Mouse (Mus musculus): ENCODE data around the gene Epn2. TPM values are rescaled to one million over a fixed set of nuclear protein-coding genes. Genes with fewer than 3 reads are reported as not detected.

The Epn2 gene
- 22.5 and 23.4 TPM in 2 replicates for polyA plus RNA-seq (2016; fragmentation: Nextera tagmentation; extraction: Ambion mirVana)

GRCm38 (mm10) chr11:61578983-61579877 is at the start of gene Epn2:
Epn2 (minus strand) TSS chr11:61579687.
- H3K4me3 ChIP-seq, result peak within 1 kb of the TSS; percentile 95
- peaks cover 17% of the 10 kb centered on the region for H3K36me3 ChIP-seq (replicated peaks)
- peak; percentile 85 for DNase-seq (ENCODE audit: extremely low spot score, low spot score)
- WGBS, result under 1% methylated on average over 93 of the region's 93 CpGs
- no peaks in the 10 kb centered on the region for H3K27me3 ChIP-seq (ENCODE audit: poor library complexity, severe bottlenecking)
- peaks cover 24% of the 10 kb centered on the region for H3K4me1 ChIP-seq
- H3K27ac ChIP-seq, result peak within 1 kb of the TSS; percentile 94
- peaks cover 3% of the 10 kb centered on the region; the same call in 1 of the 2 replicates for H3K9me3 ChIP-seq

GRCm38 (mm10) chr11:61626509-61626908 is 47.0 kb upstream of the Epn2 start:
- Histone ChIP-seq H3K36me3 (replicated peaks) (no peaks in the 10 kb centered on the region), H3K4me1 (no peaks in the 10 kb centered on the region), H3K9me3 (no peaks in the 10 kb centered on the region), H3K4me3 (no peak overlapping the region), H3K27ac (no peak overlapping the region), H3K27me3 (ENCODE audit: poor library complexity, severe bottlenecking) (no peaks in the 10 kb centered on the region)
- 86% methylated on average over 1 of the region's 1 CpGs for WGBS
- no peak for DNase-seq (ENCODE audit: extremely low spot score, low spot score)

GRCm38 (mm10) chr11:61625136-61625535 is 45.6 kb upstream of the Epn2 start:
- Histone ChIP-seq H3K27me3 (ENCODE audit: poor library complexity, severe bottlenecking) (peaks cover 5% of the 10 kb centered on the region; the same call in 1 of the 2 replicates), H3K4me3 (no peak overlapping the region), H3K36me3 (replicated peaks) (no peaks in the 10 kb centered on the region), H3K4me1 (peaks cover 7% of the 10 kb centered on the region), H3K27ac (no peak overlapping the region), H3K9me3 (no peaks in the 10 kb centered on the region)
- DNase-seq (ENCODE audit: extremely low spot score, low spot score), result no peak
- WGBS, result 89% methylated on average over 7 of the region's 7 CpGs

- Histone ChIP-seq H3K27me3 (ENCODE audit: poor library complexity, severe bottlenecking) (peaks cover 30% of the 10 kb centered on the region), H3K36me3 (replicated peaks) (no peaks in the 10 kb centered on the region), H3K4me1 (peaks cover 35% of the 10 kb centered on the region), H3K27ac (peak overlapping the region; percentile 84; the same call in 1 of the 2 replicates), H3K4me3 (peak overlapping the region; percentile 58), H3K9me3 (no peaks in the 10 kb centered on the region)
- 69% methylated on average over 8 of the region's 8 CpGs for WGBS
- DNase-seq (ENCODE audit: extremely low spot score, low spot score), result no peak
Measured at GRCm38 (mm10) chr11:61620762-61621161, 41.3 kb upstream of the Epn2 start.

- Histone ChIP-seq H3K4me3 (peak overlapping the region; percentile 58), H3K9me3 (no peaks in the 10 kb centered on the region), H3K4me1 (peaks cover 40% of the 10 kb centered on the region), H3K27ac (peak overlapping the region; percentile 84), H3K36me3 (replicated peaks) (no peaks in the 10 kb centered on the region), H3K27me3 (ENCODE audit: poor library complexity, severe bottlenecking) (peaks cover 35% of the 10 kb centered on the region)
- WGBS, result 1% methylated on average over 17 of the region's 17 CpGs
- DNase-seq (ENCODE audit: extremely low spot score, low spot score), result peak; percentile 77
Measured at GRCm38 (mm10) chr11:61620254-61620670, 40.8 kb upstream of the Epn2 start.

GRCm38 (mm10) chr11:61619791-61620241 is 40.3 kb upstream of the Epn2 start:
- WGBS, result under 1% methylated on average over 17 of the region's 17 CpGs
- peak; percentile 55 for DNase-seq (ENCODE audit: extremely low spot score, low spot score)
- no peaks in the 10 kb centered on the region for H3K9me3 ChIP-seq
- H3K36me3 ChIP-seq (replicated peaks), result no peaks in the 10 kb centered on the region
- H3K27me3 ChIP-seq (ENCODE audit: poor library complexity, severe bottlenecking), result peaks cover 40% of the 10 kb centered on the region
- H3K27ac ChIP-seq, result peak overlapping the region; percentile 84
- peak overlapping the region; percentile 58 for H3K4me3 ChIP-seq
- H3K4me1 ChIP-seq, result peaks cover 41% of the 10 kb centered on the region

GRCm38 (mm10) chr11:61619356-61619755 is 39.9 kb upstream of the Epn2 start:
- H3K36me3 ChIP-seq (replicated peaks), result no peaks in the 10 kb centered on the region
- peaks cover 41% of the 10 kb centered on the region for H3K4me1 ChIP-seq
- WGBS, result 18% methylated on average over 6 of the region's 6 CpGs
- peak overlapping the region; percentile 58 for H3K4me3 ChIP-seq
- peak overlapping the region; percentile 84 for H3K27ac ChIP-seq
- H3K27me3 ChIP-seq (ENCODE audit: poor library complexity, severe bottlenecking), result peaks cover 40% of the 10 kb centered on the region
- no peaks in the 10 kb centered on the region for H3K9me3 ChIP-seq
- no peak for DNase-seq (ENCODE audit: extremely low spot score, low spot score)

- DNase-seq (ENCODE audit: extremely low spot score, low spot score), result no peak
- Histone ChIP-seq H3K27me3 (ENCODE audit: poor library complexity, severe bottlenecking) (peaks cover 40% of the 10 kb centered on the region), H3K27ac (no peak overlapping the region), H3K4me3 (no peak overlapping the region), H3K36me3 (replicated peaks) (no peaks in the 10 kb centered on the region), H3K9me3 (no peaks in the 10 kb centered on the region), H3K4me1 (peaks cover 41% of the 10 kb centered on the region)
- WGBS, result 89% methylated on average over 8 of the region's 8 CpGs
Measured at GRCm38 (mm10) chr11:61618571-61618970, 39.1 kb upstream of the Epn2 start.

GRCm38 (mm10) chr11:61618131-61618530 is 38.6 kb upstream of the Epn2 start:
- Histone ChIP-seq H3K27ac (no peak overlapping the region), H3K4me1 (peaks cover 41% of the 10 kb centered on the region), H3K36me3 (replicated peaks) (no peaks in the 10 kb centered on the region), H3K9me3 (no peaks in the 10 kb centered on the region), H3K4me3 (no peak overlapping the region), H3K27me3 (ENCODE audit: poor library complexity, severe bottlenecking) (peaks cover 40% of the 10 kb centered on the region)
- 94% methylated on average over 8 of the region's 8 CpGs for WGBS
- no peak for DNase-seq (ENCODE audit: extremely low spot score, low spot score)

- peaks cover 40% of the 10 kb centered on the region for H3K27me3 ChIP-seq (ENCODE audit: poor library complexity, severe bottlenecking)
- H3K4me3 ChIP-seq, result no peak overlapping the region
- H3K9me3 ChIP-seq, result no peaks in the 10 kb centered on the region
- H3K4me1 ChIP-seq, result peaks cover 41% of the 10 kb centered on the region
- 75% methylated on average over 7 of the region's 7 CpGs for WGBS
- no peaks in the 10 kb centered on the region for H3K36me3 ChIP-seq (replicated peaks)
- H3K27ac ChIP-seq, result no peak overlapping the region
- no peak for DNase-seq (ENCODE audit: extremely low spot score, low spot score)
Measured at GRCm38 (mm10) chr11:61617293-61617975, 37.9 kb upstream of the Epn2 start.

GRCm38 (mm10) chr11:61616523-61617292 is 37.2 kb upstream of the Epn2 start:
- Histone ChIP-seq H3K27me3 (ENCODE audit: poor library complexity, severe bottlenecking) (peaks cover 40% of the 10 kb centered on the region), H3K27ac (peak overlapping the region; percentile 40; the same call in 1 of the 2 replicates), H3K36me3 (replicated peaks) (no peaks in the 10 kb centered on the region), H3K4me1 (peaks cover 41% of the 10 kb centered on the region), H3K9me3 (no peaks in the 10 kb centered on the region), H3K4me3 (no peak overlapping the region; the same call in 1 of the 2 replicates)
- DNase-seq (ENCODE audit: extremely low spot score, low spot score), result no peak
- 62% methylated on average over 9 of the region's 9 CpGs for WGBS
